Mouse (Mus musculus) liver, embryonic 14.5 days (tissue): ENCODE data around the gene Slco6d1.

ENCODE experiments used
- CTCF ChIP-seq: IDR thresholded peaks from 2 replicates; pipeline ENCODE4 v1.5.1; 2016; ENCODE audit warnings: antibody characterized with exemption, low read depth, control low read depth
- EP300 ChIP-seq: IDR thresholded peaks from 2 replicates; pipeline ENCODE4 v1.6.1; 2016; ENCODE audit warnings: antibody characterized with exemption, low read depth

GRCm38 (mm10) chr1:98420824-98421223 is at the start of gene Slco6d1:
- TF ChIP-seq CTCF, result no peak
- no peak for TF ChIP-seq EP300
